Mouse (Mus musculus): ENCODE measurements around the gene Car12. TPM values are rescaled to one million over a fixed set of nuclear protein-coding genes. Genes with fewer than 3 reads are reported as not detected.

Car12 gene
- polyA plus RNA-seq (2015; fragmentation: Nextera tagmentation; extraction: Ambion mirVana), result 26.0 and 26.3 TPM in 2 replicates

- ATAC-seq (ENCODE audit: insufficient number of reproducible peaks, low FRiP score, low TSS enrichment, low read depth), result 0 out of 2 replicates have a peak, but pooled peaks have one; percentile 39
- H3K36me3 ChIP-seq, result no peaks in the 10 kb centered on the region
- H3K27ac ChIP-seq (replicated peaks), result peak within 1 kb of the TSS; percentile 34
- peak within 1 kb of the TSS; percentile 72 for H3K4me2 ChIP-seq (replicated peaks)
- peaks cover 26% of the 10 kb centered on the region for H3K4me1 ChIP-seq
- no peaks in the 10 kb centered on the region for H3K27me3 ChIP-seq
- 11% methylated on average over 29 of the region's 29 CpGs for WGBS
- H3K9me3 ChIP-seq (replicated peaks), result no peaks in the 10 kb centered on the region
- peak within 1 kb of the TSS; percentile 47 for H3K4me3 ChIP-seq (replicated peaks)
- H3K9ac ChIP-seq, result peak within 1 kb of the TSS; percentile 28; the same call in 1 of the 2 replicates
Measured at GRCm38 (mm10) chr9:66713135-66714021, at the start of gene Car12. Gene Car12, plus strand, starts transcription at chr9:66713686.

GRCm38 (mm10) chr9:66663764-66664163 is 49.7 kb upstream of the Car12 start:
- Histone ChIP-seq H3K9ac (no peak overlapping the region), H3K9me3 (replicated peaks) (no peaks in the 10 kb centered on the region), H3K4me1 (peaks cover 28% of the 10 kb centered on the region), H3K4me2 (replicated peaks) (no peak overlapping the region), H3K27ac (replicated peaks) (no peak overlapping the region), H3K27me3 (no peaks in the 10 kb centered on the region), H3K36me3 (no peaks in the 10 kb centered on the region), H3K4me3 (replicated peaks) (no peak overlapping the region)
- no peak for ATAC-seq (ENCODE audit: insufficient number of reproducible peaks, low FRiP score, low TSS enrichment, low read depth)
- 75% methylated on average over 3 of the region's 3 CpGs for WGBS

GRCm38 (mm10) chr9:66664561-66664960 is 48.9 kb upstream of the Car12 start:
- WGBS, result 88% methylated on average over 7 of the region's 7 CpGs
- Histone ChIP-seq H3K4me1 (peaks cover 28% of the 10 kb centered on the region), H3K27me3 (no peaks in the 10 kb centered on the region), H3K36me3 (no peaks in the 10 kb centered on the region), H3K9ac (no peak overlapping the region), H3K27ac (replicated peaks) (no peak overlapping the region), H3K4me3 (replicated peaks) (no peak overlapping the region), H3K9me3 (replicated peaks) (no peaks in the 10 kb centered on the region), H3K4me2 (replicated peaks) (no peak overlapping the region)
- ATAC-seq (ENCODE audit: insufficient number of reproducible peaks, low FRiP score, low TSS enrichment, low read depth), result no peak

- H3K4me1 ChIP-seq, result peaks cover 26% of the 10 kb centered on the region
- H3K27me3 ChIP-seq, result no peaks in the 10 kb centered on the region
- peak; percentile 56 for ATAC-seq (ENCODE audit: insufficient number of reproducible peaks, low FRiP score, low TSS enrichment, low read depth)
- no peak overlapping the region for H3K27ac ChIP-seq (replicated peaks)
- no peak overlapping the region for H3K4me3 ChIP-seq (replicated peaks)
- no peak overlapping the region for H3K9ac ChIP-seq
- H3K4me2 ChIP-seq (replicated peaks), result no peak overlapping the region
- H3K36me3 ChIP-seq, result no peaks in the 10 kb centered on the region
- no peaks in the 10 kb centered on the region for H3K9me3 ChIP-seq (replicated peaks)
- 82% methylated on average over 3 of the region's 3 CpGs for WGBS
Measured at GRCm38 (mm10) chr9:66666153-66666552, 47.3 kb upstream of the Car12 start.

GRCm38 (mm10) chr9:66667046-66667445 is 46.4 kb upstream of the Car12 start:
- no peaks in the 10 kb centered on the region for H3K36me3 ChIP-seq
- H3K9me3 ChIP-seq (replicated peaks), result no peaks in the 10 kb centered on the region
- 72% methylated on average over 6 of the region's 6 CpGs for whole genome bisulfite sequencing
- no peaks in the 10 kb centered on the region for H3K27me3 ChIP-seq
- H3K4me2 ChIP-seq (replicated peaks), result no peak overlapping the region
- H3K9ac ChIP-seq, result no peak overlapping the region
- no peak overlapping the region for H3K4me3 ChIP-seq (replicated peaks)
- peaks cover 17% of the 10 kb centered on the region for H3K4me1 ChIP-seq
- no peak overlapping the region for H3K27ac ChIP-seq (replicated peaks)
- no peak for ATAC-seq (ENCODE audit: insufficient number of reproducible peaks, low FRiP score, low TSS enrichment, low read depth)

GRCm38 (mm10) chr9:66667868-66668267 is 45.6 kb upstream of the Car12 start:
- WGBS, result 86% methylated on average over 4 of the region's 4 CpGs
- H3K4me3 ChIP-seq (replicated peaks), result no peak overlapping the region
- H3K36me3 ChIP-seq, result no peaks in the 10 kb centered on the region
- H3K27me3 ChIP-seq, result no peaks in the 10 kb centered on the region
- H3K4me2 ChIP-seq (replicated peaks), result no peak overlapping the region
- ATAC-seq (ENCODE audit: insufficient number of reproducible peaks, low FRiP score, low TSS enrichment, low read depth), result no peak
- H3K9ac ChIP-seq, result no peak overlapping the region
- H3K4me1 ChIP-seq, result peaks cover 17% of the 10 kb centered on the region
- H3K9me3 ChIP-seq (replicated peaks), result no peaks in the 10 kb centered on the region
- H3K27ac ChIP-seq (replicated peaks), result no peak overlapping the region

GRCm38 (mm10) chr9:66669561-66670078 is 43.9 kb upstream of the Car12 start:
- H3K9me3 ChIP-seq (replicated peaks), result no peaks in the 10 kb centered on the region
- no peak overlapping the region for H3K4me2 ChIP-seq (replicated peaks)
- no peak overlapping the region for H3K4me3 ChIP-seq (replicated peaks)
- WGBS, result 16% methylated on average over 7 of the region's 7 CpGs
- H3K9ac ChIP-seq, result no peak overlapping the region
- no peak for ATAC-seq (ENCODE audit: insufficient number of reproducible peaks, low FRiP score, low TSS enrichment, low read depth)
- no peaks in the 10 kb centered on the region for H3K27me3 ChIP-seq
- no peaks in the 10 kb centered on the region for H3K36me3 ChIP-seq
- H3K27ac ChIP-seq (replicated peaks), result no peak overlapping the region
- peaks cover 12% of the 10 kb centered on the region; the same call in 1 of the 2 replicates for H3K4me1 ChIP-seq

GRCm38 (mm10) chr9:66673771-66674170 is 39.7 kb upstream of the Car12 start:
- Histone ChIP-seq H3K4me1 (peaks cover 7% of the 10 kb centered on the region; the same call in 1 of the 2 replicates), H3K9me3 (replicated peaks) (no peaks in the 10 kb centered on the region), H3K27ac (replicated peaks) (no peak overlapping the region), H3K27me3 (no peaks in the 10 kb centered on the region), H3K9ac (no peak overlapping the region), H3K4me2 (replicated peaks) (no peak overlapping the region), H3K4me3 (replicated peaks) (no peak overlapping the region), H3K36me3 (no peaks in the 10 kb centered on the region)
- 75% methylated on average over 2 of the region's 2 CpGs for WGBS
- ATAC-seq (ENCODE audit: insufficient number of reproducible peaks, low FRiP score, low TSS enrichment, low read depth), result no peak

- WGBS, result 50% methylated on average over 1 of the region's 1 CpGs
- Histone ChIP-seq H3K4me2 (replicated peaks) (no peak overlapping the region), H3K27ac (replicated peaks) (no peak overlapping the region), H3K9me3 (replicated peaks) (no peaks in the 10 kb centered on the region), H3K4me1 (peaks cover 7% of the 10 kb centered on the region; the same call in 1 of the 2 replicates), H3K4me3 (replicated peaks) (no peak overlapping the region), H3K36me3 (no peaks in the 10 kb centered on the region), H3K9ac (no peak overlapping the region), H3K27me3 (no peaks in the 10 kb centered on the region)
- ATAC-seq (ENCODE audit: insufficient number of reproducible peaks, low FRiP score, low TSS enrichment, low read depth), result no peak
Measured at GRCm38 (mm10) chr9:66675566-66675965, 37.9 kb upstream of the Car12 start.

- Histone ChIP-seq H3K4me2 (replicated peaks) (no peak overlapping the region), H3K36me3 (no peaks in the 10 kb centered on the region), H3K4me1 (no peaks in the 10 kb centered on the region), H3K27ac (replicated peaks) (no peak overlapping the region), H3K9me3 (replicated peaks) (no peaks in the 10 kb centered on the region), H3K4me3 (replicated peaks) (no peak overlapping the region), H3K27me3 (no peaks in the 10 kb centered on the region), H3K9ac (no peak overlapping the region)
- no peak for ATAC-seq (ENCODE audit: insufficient number of reproducible peaks, low FRiP score, low TSS enrichment, low read depth)
- WGBS, result 38% methylated on average over 6 of the region's 6 CpGs
Measured at GRCm38 (mm10) chr9:66680102-66680501, 33.4 kb upstream of the Car12 start.

- H3K4me3 ChIP-seq (replicated peaks), result no peak overlapping the region
- H3K27ac ChIP-seq (replicated peaks), result no peak overlapping the region
- H3K9ac ChIP-seq, result no peak overlapping the region
- H3K9me3 ChIP-seq (replicated peaks), result no peaks in the 10 kb centered on the region
- H3K36me3 ChIP-seq, result no peaks in the 10 kb centered on the region
- ATAC-seq (ENCODE audit: insufficient number of reproducible peaks, low FRiP score, low TSS enrichment, low read depth), result no peak
- no peaks in the 10 kb centered on the region for H3K4me1 ChIP-seq
- no peak overlapping the region for H3K4me2 ChIP-seq (replicated peaks)
- H3K27me3 ChIP-seq, result no peaks in the 10 kb centered on the region
- WGBS, result 85% methylated on average over 3 of the region's 3 CpGs
Measured at GRCm38 (mm10) chr9:66682822-66683221, 30.7 kb upstream of the Car12 start.
